Mouse (Mus musculus) ES-E14 (cell line): ENCODE measurements at regions not wholly inside any gene's neighbourhood (a gene's known extent, or its start where the extent isn't known, plus 50 kb on each side); places are given as distances from the start of the nearest gene placed in this dataset.

ENCODE experiments used
- DNase-seq: peaks from one replicate; pipeline ENCODE4 v3.0.0-alpha.2; 2013; ENCODE audit warnings: low read depth, low spot score
- H3K27ac ChIP-seq: 2 replicates; pipeline ENCODE4 v1.5.1; 2012; ENCODE audit warnings: low read depth, mild to moderate bottlenecking, low read length, moderate library complexity, mixed read lengths; ENCODE audit not compliant: poor library complexity, insufficient read depth, severe bottlenecking
- H3K36me3 ChIP-seq: 2 replicates; pipeline ENCODE4 v1.6.1; 2012; ENCODE audit warnings: mild to moderate bottlenecking, low read length, moderate library complexity, mixed read lengths; ENCODE audit not compliant: control insufficient read depth, poor library complexity, insufficient read depth, severe bottlenecking
- H3K4me1 ChIP-seq, 2 experiments: fragments of 150-350 bp in 1 of 2; sonication (generic) in 1 of 2; 2 replicates each; pipeline ENCODE4 v1.6.1; 2012; ENCODE audit warnings: low read length in 2 of 2, mild to moderate bottlenecking in 1 of 2, mixed read lengths in 1 of 2; ENCODE audit not compliant: control insufficient read depth in 2 of 2, insufficient read depth in 2 of 2, poor library complexity in 1 of 2
- H3K4me3 ChIP-seq, 2 experiments: fragments of 150-350 bp in 1 of 2; sonication (generic) in 1 of 2; 2 replicates each; pipeline ENCODE4 v1.5.1; 2012; ENCODE audit warnings: low read length in 2 of 2, low read depth in 1 of 2, mild to moderate bottlenecking in 1 of 2, mixed read lengths in 1 of 2; ENCODE audit not compliant: insufficient read depth in 1 of 2, poor library complexity in 1 of 2, severe bottlenecking in 1 of 2
- H3K9ac ChIP-seq: 2 replicates; pipeline ENCODE4 v1.6.1; 2012; ENCODE audit warnings: low read depth, mild to moderate bottlenecking, low read length, mixed read lengths; ENCODE audit not compliant: poor library complexity, insufficient read depth, severe bottlenecking
- H3K9me3 ChIP-seq: fragments of 150-350 bp; sonication (generic); 2 replicates; pipeline ENCODE4 v1.6.1; 2012; ENCODE audit warnings: low read depth, mild to moderate bottlenecking, low read length; ENCODE audit not compliant: control insufficient read depth, insufficient read depth
- CHD2 ChIP-seq: IDR thresholded peaks from 2 replicates; pipeline ENCODE4 v1.6.1; 2014; ENCODE audit warnings: mild to moderate bottlenecking, low read depth, low read length, inconsistent platforms
- HCFC1 ChIP-seq: IDR thresholded peaks from 2 replicates; pipeline ENCODE4 v1.6.1; 2012; ENCODE audit warnings: low read length, inconsistent platforms, borderline replicate concordance; ENCODE audit not compliant: insufficient read depth
- MAFK ChIP-seq: IDR thresholded peaks from 2 replicates; pipeline ENCODE4 v1.6.1; 2014; ENCODE audit warnings: mild to moderate bottlenecking, low read depth, low read length, inconsistent platforms; ENCODE audit not compliant: insufficient read depth
- ZC3H11A ChIP-seq: IDR thresholded peaks from 2 replicates; pipeline ENCODE4 v1.6.1; 2012; ENCODE audit warnings: low read depth, mild to moderate bottlenecking, inconsistent platforms, low read length, borderline replicate concordance
- ZNF384 ChIP-seq: IDR thresholded peaks from 2 replicates; pipeline ENCODE4 v1.6.1; 2012; ENCODE audit warnings: low read depth, low read length, inconsistent platforms
- in situ Hi-C, 2 experiments: fragments of 600-800 bp; cut with MboI; formaldehyde crosslinking; loops; one replicate each; pipeline ENCODE4 v1.15.1; 2025; ENCODE audit warnings: low sequenced_read_pairs in 2 of 2, inconsistent platforms in 1 of 2; ENCODE audit not compliant: unreplicated experiment in 2 of 2

DNA sequence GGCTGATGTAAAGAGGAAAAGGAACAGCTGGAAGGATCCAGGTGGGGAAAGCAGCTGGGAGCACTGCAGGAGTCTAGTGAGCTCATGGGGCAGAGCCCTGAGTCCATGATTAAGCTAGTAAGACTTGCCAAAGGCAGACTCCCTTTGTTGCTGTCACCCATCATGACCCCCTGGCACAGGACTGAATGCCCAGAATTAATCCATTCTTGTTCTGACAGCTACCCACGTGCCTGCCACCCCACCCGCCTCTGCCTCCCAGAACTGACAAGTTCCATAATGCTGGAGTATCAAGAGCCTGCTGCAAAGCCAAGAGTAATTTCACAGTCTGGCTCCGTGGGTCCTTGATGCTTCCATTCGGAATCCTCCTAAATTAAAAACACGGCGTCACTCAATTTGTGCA lies 285.1 kb upstream of the Castor2 start:
- Histone ChIP-seq H3K9ac (no peak overlapping the region), H3K4me3 (no peak overlapping the region), H3K27ac (no peak overlapping the region), H3K36me3 (no peaks in the 10 kb centered on the region), H3K4me1 (0 out of 4 replicates have a peak, but pooled peaks cover 1 to 4% of the 10 kb centered on the region in 2 experiments), H3K9me3 (no peaks in the 10 kb centered on the region)
- in situ Hi-C loops = no loop called here
- no peak for DNase-seq
- TF ChIP-seq MAFK (no peak), ZC3H11A (no peak), HCFC1 (no peak), CHD2 (no peak), ZNF384 (no peak)

DNA sequence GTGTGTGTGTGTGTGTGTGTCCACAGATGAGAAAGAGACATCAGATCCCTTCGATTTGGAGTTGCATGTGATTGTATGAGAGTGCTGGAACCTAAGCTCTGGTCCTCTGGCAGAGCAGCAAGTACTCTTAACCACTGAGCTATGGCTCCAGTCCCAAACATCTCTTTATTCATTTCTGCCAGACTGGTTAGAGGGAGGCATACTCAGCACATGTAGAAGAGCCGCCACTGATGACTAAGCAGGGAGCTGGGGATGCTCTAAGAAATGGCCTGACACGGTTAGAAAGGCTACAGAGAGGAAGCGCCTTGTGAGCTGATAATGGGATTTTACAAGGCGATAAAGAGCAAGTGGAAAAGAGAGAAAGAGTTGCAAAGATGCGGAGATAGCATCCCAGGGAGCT lies 287.3 kb upstream of the Castor2 start:
- no peaks in the 10 kb centered on the region for H3K9me3 ChIP-seq
- in situ Hi-C loops = no loop called here
- no peaks in the 10 kb centered on the region for H3K36me3 ChIP-seq
- TF ChIP-seq CHD2 (no peak), ZC3H11A (no peak), HCFC1 (no peak), MAFK (no peak), ZNF384 (no peak)
- H3K4me1 ChIP-seq = no peaks in the 10 kb centered on the region
- H3K9ac ChIP-seq = no peak overlapping the region
- H3K4me3 ChIP-seq = no peak overlapping the region
- H3K27ac ChIP-seq = no peak overlapping the region
- DNase-seq = no peak

DNA sequence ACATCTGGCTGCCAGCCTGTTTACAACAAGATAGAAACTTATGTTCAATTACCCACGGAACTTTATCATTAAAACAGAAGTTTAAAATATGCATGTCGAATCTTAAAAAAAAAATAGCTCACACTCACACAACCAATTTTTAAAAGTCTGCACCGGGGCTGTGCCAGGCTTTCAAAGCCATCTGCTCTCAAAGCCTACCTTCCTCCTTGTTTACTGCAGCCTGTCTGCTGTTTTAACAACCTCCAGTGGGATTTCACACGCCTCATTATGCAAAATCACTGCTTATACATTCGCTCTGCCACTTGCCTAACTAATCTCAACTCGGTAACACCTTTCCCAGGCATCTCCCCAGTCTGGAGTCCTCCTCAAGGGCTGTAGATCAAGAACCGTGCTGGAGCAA lies 292.6 kb upstream of the Castor2 start:
- no peak overlapping the region for H3K27ac ChIP-seq
- H3K9ac ChIP-seq = no peak overlapping the region
- in situ Hi-C loops = no loop called here

DNA sequence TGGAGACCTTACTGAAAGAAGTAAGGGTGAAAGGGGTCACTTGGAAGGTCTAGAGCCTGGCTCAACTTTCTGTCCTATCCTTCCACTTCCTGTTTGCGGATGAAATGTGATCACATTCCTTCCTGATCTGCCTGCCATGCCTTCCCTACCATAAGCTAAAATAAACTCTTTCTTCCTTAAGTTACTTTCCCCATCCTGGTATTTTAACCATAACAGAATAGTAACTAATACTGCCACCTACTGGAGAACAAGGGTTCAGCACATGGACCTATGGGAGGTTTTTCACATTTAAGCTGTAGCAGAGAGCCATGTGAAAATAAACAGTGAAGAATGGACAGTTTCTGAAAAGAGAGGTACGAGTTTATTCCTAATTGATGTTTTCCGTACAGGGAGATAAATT lies 297.5 kb upstream of the Castor2 start:
- Histone ChIP-seq H3K9ac (no peak overlapping the region), H3K4me1 (no peaks in the 10 kb centered on the region), H3K9me3 (no peaks in the 10 kb centered on the region), H3K36me3 (no peaks in the 10 kb centered on the region), H3K4me3 (no peak overlapping the region), H3K27ac (no peak overlapping the region)
- in situ Hi-C loops = no loop called here
- peak; percentile 63 for TF ChIP-seq ZC3H11A
- no peak for TF ChIP-seq CHD2
- no peak for TF ChIP-seq HCFC1
- no peak for DNase-seq

More for the DNA sequence above, 292.6 kb upstream of the Castor2 start:
- Histone ChIP-seq H3K36me3 (no peaks in the 10 kb centered on the region), H3K9me3 (no peaks in the 10 kb centered on the region), H3K4me1 (no peaks in the 10 kb centered on the region), H3K4me3 (no peak overlapping the region)
- no peak for DNase-seq
- TF ChIP-seq CHD2 (no peak), HCFC1 (no peak), MAFK (no peak), ZC3H11A (no peak), ZNF384 (no peak)

DNA sequence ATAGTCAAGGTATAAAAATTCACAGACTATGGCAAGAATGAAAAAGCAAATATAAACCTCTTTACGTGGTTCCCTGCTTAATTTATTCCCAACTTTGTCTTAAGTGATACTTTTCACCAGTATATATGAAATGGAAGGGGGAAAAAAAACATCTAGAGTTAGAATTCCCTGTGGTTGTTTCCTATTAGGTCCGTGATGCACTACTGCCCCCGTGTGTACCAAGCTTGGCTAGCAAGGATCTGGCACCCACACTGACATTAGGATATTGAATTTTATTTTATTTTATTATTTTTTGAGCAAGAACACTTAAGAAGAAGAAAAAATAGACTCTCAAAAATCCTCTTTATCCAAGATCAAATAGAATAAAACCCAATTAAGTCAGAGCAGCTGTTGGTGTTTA lies 303.9 kb upstream of the Castor2 start:
- H3K4me1 ChIP-seq = no peaks in the 10 kb centered on the region
- H3K9me3 ChIP-seq = no peaks in the 10 kb centered on the region
- in situ Hi-C loops = loop anchor here in 1 of 2 experiments (25.0 kb wide), 1 partner anchor 308 kb away; no protein-coding TSS in a partner anchor
- DNase-seq = no peak
- no peak overlapping the region for H3K27ac ChIP-seq
- H3K4me3 ChIP-seq = no peak overlapping the region
- H3K9ac ChIP-seq = no peak overlapping the region
- H3K36me3 ChIP-seq = no peaks in the 10 kb centered on the region
- TF ChIP-seq ZC3H11A = peak; percentile 75
- no peak for TF ChIP-seq CHD2
